In genomic region chr6:42747846-42748245, GRCm38 (mm10) we compare ENCODE assay signal across 24 mouse cellular contexts. TPM values are rescaled to one million over a fixed set of nuclear protein-coding genes. Genes with fewer than 3 reads are reported as not detected.
"Had no signal": no experiment of that assay in that cellular context is flagged by ENCODE, and none has a peak within 500 bp of the region (broad histone marks: within the 10 kb centered on the region; RNA-seq: fewer than 3 reads in every experiment).

No protein-coding gene starts in this region.

- DNase-seq: lung, adult 2 months; lung, postnatal 14 days; lung, postnatal 36 days; right cerebral cortex, postnatal 14 days; thymus, adult 2 months; thymus, postnatal 25 days; thymus, postnatal 4 days had no signal

RNA-seq across cellular contexts. Expression of gene Olfr38, which starts 8.4 kb away (rescaled TPM):
- total RNA-seq: megakaryocyte progenitor cell, adult 5-6 weeks; midbrain, postnatal 0 days; monocyte, adult 5-6 weeks; neutrophil, adult 5-6 weeks had no signal
- polyA plus RNA-seq: lung, adult 2 months; lung, embryonic 15.5 days; lung, postnatal 0 days; macrophage; midbrain, embryonic 11.5 days; midbrain, embryonic 13.5 days; midbrain, embryonic 15.5 days; midbrain, postnatal 0 days; neural tube, embryonic 12.5 days; neural tube, embryonic 14.5 days; spleen, adult 2 months; stomach, embryonic 15.5 days; stomach, postnatal 0 days; testis, adult 2 months; thymus, adult 2 months; urinary bladder, adult 2 months had no signal

RNA-seq across cellular contexts. Expression of gene Olfr453, which starts 8.7 kb away (rescaled TPM):
- total RNA-seq: megakaryocyte progenitor cell, adult 5-6 weeks; midbrain, postnatal 0 days; monocyte, adult 5-6 weeks had no signal
- polyA plus RNA-seq: lung, adult 2 months; lung, embryonic 15.5 days; lung, postnatal 0 days; macrophage; midbrain, embryonic 11.5 days; midbrain, embryonic 13.5 days; midbrain, embryonic 15.5 days; midbrain, postnatal 0 days; neural tube, embryonic 12.5 days; neural tube, embryonic 14.5 days; spleen, adult 2 months; stomach, embryonic 15.5 days; stomach, postnatal 0 days; testis, adult 2 months; thymus, adult 2 months; urinary bladder, adult 2 months had no signal

RNA-seq across cellular contexts. Expression of gene Olfr452, which starts 37.0 kb away (rescaled TPM):
- total RNA-seq: megakaryocyte progenitor cell, adult 5-6 weeks; midbrain, postnatal 0 days; monocyte, adult 5-6 weeks; neutrophil, adult 5-6 weeks had no signal
- polyA plus RNA-seq: lung, adult 2 months; lung, embryonic 15.5 days; lung, postnatal 0 days; macrophage; midbrain, embryonic 11.5 days; midbrain, embryonic 13.5 days; midbrain, embryonic 15.5 days; midbrain, postnatal 0 days; neural tube, embryonic 12.5 days; neural tube, embryonic 14.5 days; spleen, adult 2 months; stomach, embryonic 15.5 days; stomach, postnatal 0 days; testis, adult 2 months; thymus, adult 2 months; urinary bladder, adult 2 months had no signal

RNA-seq across cellular contexts. Expression of gene Tcaf1, which starts 38.0 kb away (rescaled TPM):
- total RNA-seq: monocyte, adult 5-6 weeks had no signal
